Mouse (Mus musculus) liver, postnatal 0 days (tissue): ENCODE measurements around the gene Srxn1.

Experiments used
- CTCF ChIP-seq: sonication (generic); IDR thresholded peaks from 2 replicates; pipeline ENCODE4 v1.5.1; 2016; ENCODE audit warnings: antibody characterized with exemption, low read depth
- EP300 ChIP-seq: IDR thresholded peaks from 2 replicates; pipeline ENCODE4 v1.6.1; 2016; ENCODE audit warnings: antibody characterized with exemption, low read depth, mild to moderate bottlenecking

DNA sequence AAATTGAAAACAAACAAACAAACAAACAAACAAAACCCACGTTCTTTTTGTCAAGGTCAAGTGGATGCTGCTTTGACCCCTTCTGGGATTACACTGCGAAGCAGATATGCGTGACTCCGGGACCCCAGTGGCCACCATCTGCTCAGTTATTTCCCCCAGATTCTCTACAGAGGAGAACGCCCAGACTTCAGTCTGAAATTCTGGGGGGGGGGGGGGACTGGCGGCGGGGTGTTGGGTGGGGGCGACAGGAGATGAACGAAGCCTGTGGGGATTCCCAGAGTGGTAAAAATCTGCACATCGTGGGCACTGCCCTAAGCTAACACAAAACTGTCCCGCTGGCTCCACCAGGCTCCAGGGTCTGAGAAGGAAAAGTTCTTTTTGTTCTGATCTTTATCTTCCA lies 37.3 kb downstream of the Srxn1 start:
- TF ChIP-seq CTCF (no peak), EP300 (no peak)
